Mouse (Mus musculus): ENCODE data around the gene Prkci. TPM values are rescaled to one million over a fixed set of nuclear protein-coding genes. Genes with fewer than 3 reads are reported as not detected.

Prkci gene
- total RNA-seq, 2 experiments from 2014 or later, result 60.9 to 65.0 TPM

GRCm38 (mm10) chr3:31031621-31032020 lies 36.1 kb downstream of the Prkci start:
- H3K27ac ChIP-seq, result no peak overlapping the region
- no peak overlapping the region for H3K4me3 ChIP-seq
- TF ChIP-seq CTCF (conservative IDR thresholded peaks at IDR 0.05), result no peak
- no peak for DNase-seq (ENCODE audit: low spot score in 2 of 2)

DNA sequence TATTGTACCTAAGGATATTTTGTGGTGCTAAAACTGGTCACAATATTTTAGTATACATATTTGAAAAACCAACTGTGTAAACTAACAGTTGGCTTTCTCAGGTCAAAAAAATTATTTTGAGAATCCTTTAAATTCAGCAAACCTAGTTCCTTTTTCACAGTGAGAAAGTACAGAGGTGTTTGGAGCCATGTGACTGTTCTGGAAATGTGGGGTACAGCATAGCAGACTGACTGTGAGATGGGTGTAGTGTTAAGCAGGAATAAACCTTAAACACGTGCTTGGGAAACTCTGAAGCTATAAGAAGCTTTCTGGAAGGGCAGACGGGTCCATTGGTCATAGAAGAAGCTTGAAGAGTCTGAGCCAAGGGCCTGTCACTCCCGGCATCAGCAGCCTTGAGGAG lies 38.1 kb downstream of the Prkci start:
- DNase-seq (ENCODE audit: low spot score in 2 of 2), result no peak
- no peak for TF ChIP-seq CTCF (conservative IDR thresholded peaks at IDR 0.05)
- Histone ChIP-seq H3K4me3 (no peak overlapping the region), H3K27ac (no peak overlapping the region)

DNA sequence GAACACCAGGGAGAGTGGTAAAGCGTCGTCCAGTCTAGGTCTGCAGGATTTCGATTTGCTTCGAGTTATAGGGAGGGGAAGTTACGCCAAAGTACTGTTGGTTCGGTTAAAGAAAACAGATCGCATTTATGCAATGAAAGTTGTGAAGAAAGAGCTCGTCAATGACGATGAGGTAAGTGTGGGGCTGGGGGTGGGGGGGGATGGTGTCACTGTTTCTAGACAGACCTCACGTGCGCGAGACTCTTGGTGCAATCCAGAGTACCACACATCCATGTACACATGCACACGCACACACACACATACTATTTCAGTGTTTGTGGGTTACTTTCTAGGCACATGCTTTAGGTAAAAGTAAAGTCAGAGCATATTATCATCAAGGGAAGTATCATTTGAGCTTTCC lies 42.3 kb downstream of the Prkci start:
- H3K4me3 ChIP-seq, result no peak overlapping the region
- DNase-seq (ENCODE audit: low spot score in 2 of 2), result no peak
- TF ChIP-seq CTCF (conservative IDR thresholded peaks at IDR 0.05), result no peak
- no peak overlapping the region for H3K27ac ChIP-seq

GRCm38 (mm10) chr3:31038689-31039088 lies 43.1 kb downstream of the Prkci start:
- no peak for DNase-seq (ENCODE audit: low spot score in 2 of 2)
- TF ChIP-seq CTCF (conservative IDR thresholded peaks at IDR 0.05), result no peak
- Histone ChIP-seq H3K4me3 (no peak overlapping the region), H3K27ac (no peak overlapping the region)

- no peak for TF ChIP-seq CTCF (conservative IDR thresholded peaks at IDR 0.05)
- Histone ChIP-seq H3K27ac (no peak overlapping the region), H3K4me3 (no peak overlapping the region)
- DNase-seq (ENCODE audit: low spot score in 2 of 2), result no peak
Observed at GRCm38 (mm10) chr3:31042992-31043391, 47.4 kb downstream of the Prkci start.

DNA sequence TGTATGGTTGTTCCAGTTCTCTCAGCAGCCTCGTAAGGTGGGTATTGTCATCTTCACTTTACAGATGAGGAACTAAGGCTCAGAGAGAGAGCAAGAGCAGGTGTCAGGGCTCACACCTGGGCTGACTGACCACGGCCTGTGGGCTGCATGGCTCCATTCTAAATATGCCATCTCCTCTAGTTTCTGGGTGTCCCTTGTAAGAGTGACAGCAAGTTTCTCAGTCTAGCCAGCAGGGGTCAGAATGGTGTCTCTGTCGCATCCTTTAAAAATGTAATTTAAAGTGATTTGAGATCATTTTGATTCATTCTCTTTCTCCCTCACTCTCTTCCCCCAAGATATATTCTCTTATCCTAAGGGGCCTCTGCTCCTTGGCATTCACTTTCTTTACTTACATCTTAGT lies 51.7 kb downstream of the Prkci start:
- DNase-seq (ENCODE audit: low spot score in 2 of 2), result peak in 1 of 2 experiments; percentile 25
- peak; percentile 83 for TF ChIP-seq CTCF (conservative IDR thresholded peaks at IDR 0.05)
- no peak overlapping the region for H3K4me3 ChIP-seq
- no peak overlapping the region for H3K27ac ChIP-seq

- TF ChIP-seq CTCF (conservative IDR thresholded peaks at IDR 0.05), result peak; percentile 58
- H3K27ac ChIP-seq, result no peak overlapping the region
- H3K4me3 ChIP-seq, result no peak overlapping the region
- DNase-seq (ENCODE audit: low spot score in 2 of 2), result no peak
Observed at GRCm38 (mm10) chr3:31049087-31049486, 53.5 kb downstream of the Prkci start.

DNA sequence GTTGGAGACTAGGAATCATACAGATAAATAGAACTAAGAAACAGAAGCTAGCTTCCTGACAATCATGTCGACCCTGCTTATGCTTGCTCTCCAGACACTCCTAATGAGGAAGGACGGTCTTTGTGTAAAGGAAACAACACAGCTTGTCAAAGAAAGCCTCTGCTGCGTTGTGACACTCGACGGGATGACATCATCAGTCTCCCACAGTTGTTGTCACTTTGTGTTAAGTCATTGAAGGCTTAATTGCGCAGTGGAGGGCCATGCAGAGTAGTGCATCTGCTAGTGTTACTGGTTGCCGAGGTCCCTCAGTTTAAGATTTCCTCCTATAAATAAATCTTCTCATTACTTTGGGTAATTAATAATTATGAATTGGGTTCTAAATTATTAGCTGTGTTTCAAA lies 54.8 kb downstream of the Prkci start:
- no peak for DNase-seq (ENCODE audit: low spot score in 2 of 2)
- H3K27ac ChIP-seq, result no peak overlapping the region
- no peak overlapping the region for H3K4me3 ChIP-seq
- no peak for TF ChIP-seq CTCF (conservative IDR thresholded peaks at IDR 0.05)

GRCm38 (mm10) chr3:31051730-31052129 lies 56.2 kb downstream of the Prkci start:
- no peak for DNase-seq (ENCODE audit: low spot score in 2 of 2)
- Histone ChIP-seq H3K27ac (no peak overlapping the region), H3K4me3 (no peak overlapping the region)
- no peak for TF ChIP-seq CTCF (conservative IDR thresholded peaks at IDR 0.05)

GRCm38 (mm10) chr3:31053191-31053590 lies 57.6 kb downstream of the Prkci start:
- no peak for TF ChIP-seq CTCF (conservative IDR thresholded peaks at IDR 0.05)
- no peak for DNase-seq (ENCODE audit: low spot score in 2 of 2)
- Histone ChIP-seq H3K4me3 (no peak overlapping the region), H3K27ac (no peak overlapping the region)

GRCm38 (mm10) chr3:31054888-31055287 lies 59.3 kb downstream of the Prkci start:
- Histone ChIP-seq H3K4me3 (no peak overlapping the region), H3K27ac (no peak overlapping the region)
- no peak for TF ChIP-seq CTCF (conservative IDR thresholded peaks at IDR 0.05)
- peak in 1 of 2 experiments; percentile 38 for DNase-seq (ENCODE audit: low spot score in 2 of 2)

DNA sequence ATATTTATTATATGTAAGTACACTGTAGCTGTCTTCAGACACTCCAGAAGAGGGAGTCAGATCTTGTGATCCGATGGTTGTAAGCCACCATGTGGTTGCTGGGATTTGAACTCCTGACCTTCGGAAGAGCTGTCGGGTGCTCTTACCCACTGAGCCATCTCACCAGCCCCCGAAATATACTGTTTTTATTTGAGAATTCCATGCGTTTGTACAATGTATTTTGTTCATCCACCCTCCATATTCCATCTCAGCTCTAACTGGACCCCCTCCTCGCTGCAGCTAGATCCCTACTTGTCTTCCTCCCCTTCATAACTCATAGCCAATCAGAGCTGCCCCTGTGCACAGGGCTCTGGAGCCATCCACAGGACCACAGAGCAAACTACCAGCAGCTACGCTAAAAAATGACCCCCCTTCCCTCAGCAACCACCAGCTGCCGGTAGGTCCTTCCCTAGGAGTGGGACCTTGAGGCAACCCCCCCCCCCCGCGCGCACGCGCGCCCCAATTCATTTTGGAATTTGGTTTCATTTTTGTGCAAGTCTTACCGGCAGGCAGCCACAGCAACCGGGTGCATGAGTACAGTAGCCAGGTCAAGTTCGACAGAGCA lies 60.6 kb downstream of the Prkci start:
- H3K4me3 ChIP-seq, result peak overlapping the region; percentile 58
- DNase-seq (ENCODE audit: low spot score in 2 of 2), result no peak
- H3K27ac ChIP-seq, result peak overlapping the region; percentile 79
- TF ChIP-seq CTCF (conservative IDR thresholded peaks at IDR 0.05), result 0 out of 2 replicates have a peak, but pooled peaks have one; percentile 7

DNA sequence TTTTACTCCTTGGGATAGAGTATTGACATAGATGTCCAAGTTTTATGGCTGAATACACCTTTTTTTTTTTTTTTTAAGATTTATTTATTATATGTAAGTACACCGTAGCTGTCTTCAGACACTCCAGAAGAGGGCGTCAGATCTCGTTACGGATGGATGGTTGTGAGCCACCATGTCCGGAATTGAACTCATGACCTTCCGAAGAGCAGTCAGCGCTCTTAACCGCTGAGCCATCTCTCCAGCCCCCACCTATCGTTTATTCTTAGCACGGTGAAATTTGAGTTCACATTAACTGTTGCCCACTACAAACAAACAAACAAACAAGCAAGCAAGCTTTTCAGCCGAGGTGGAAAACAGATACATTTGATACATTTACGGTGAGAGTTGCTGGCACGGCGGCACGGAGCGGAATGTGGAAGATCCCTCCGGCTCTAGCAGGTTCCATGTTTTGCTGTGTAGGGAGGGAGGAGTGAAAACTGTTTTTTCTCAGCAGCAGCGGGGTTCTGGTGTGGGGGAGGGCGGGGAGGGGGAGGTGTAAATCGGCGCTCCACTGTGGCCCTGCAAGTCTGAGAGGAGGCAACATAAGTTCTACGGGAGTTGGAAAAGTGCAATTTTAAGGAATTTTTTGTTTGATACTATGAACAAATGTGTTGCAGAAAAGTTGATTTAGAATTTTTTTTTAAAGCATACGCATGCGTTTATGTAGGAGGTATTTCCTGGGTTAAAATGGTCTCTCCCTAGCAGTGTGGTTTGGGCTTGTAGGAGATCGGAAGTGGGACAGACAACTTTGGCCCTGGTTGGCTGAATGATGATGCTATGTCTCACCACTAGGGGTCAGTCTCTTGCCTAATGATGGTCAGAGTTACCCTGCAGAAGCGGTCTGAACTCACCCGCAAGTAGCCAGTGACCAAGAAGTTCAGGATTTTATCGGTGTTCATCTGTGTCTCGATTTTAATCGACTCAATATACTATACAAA lies 61.4 kb downstream of the Prkci start:
- H3K27ac ChIP-seq, result peak overlapping the region; percentile 79
- H3K4me3 ChIP-seq, result peak overlapping the region; percentile 58
- peak; percentile 95 for TF ChIP-seq CTCF (conservative IDR thresholded peaks at IDR 0.05)
- peak; percentile 77 to 82 for DNase-seq (ENCODE audit: low spot score in 2 of 2)

Measured in layer of hippocampus, adult 2 months (tissue).